Mouse (Mus musculus) cerebellum, adult 8-10 months (tissue): ENCODE data around the gene Lrrc42.

Experiments used
- DNase-seq: peaks from one replicate; pipeline ENCODE4 v3.0.0; 2022

The Lrrc42 gene

DNA sequence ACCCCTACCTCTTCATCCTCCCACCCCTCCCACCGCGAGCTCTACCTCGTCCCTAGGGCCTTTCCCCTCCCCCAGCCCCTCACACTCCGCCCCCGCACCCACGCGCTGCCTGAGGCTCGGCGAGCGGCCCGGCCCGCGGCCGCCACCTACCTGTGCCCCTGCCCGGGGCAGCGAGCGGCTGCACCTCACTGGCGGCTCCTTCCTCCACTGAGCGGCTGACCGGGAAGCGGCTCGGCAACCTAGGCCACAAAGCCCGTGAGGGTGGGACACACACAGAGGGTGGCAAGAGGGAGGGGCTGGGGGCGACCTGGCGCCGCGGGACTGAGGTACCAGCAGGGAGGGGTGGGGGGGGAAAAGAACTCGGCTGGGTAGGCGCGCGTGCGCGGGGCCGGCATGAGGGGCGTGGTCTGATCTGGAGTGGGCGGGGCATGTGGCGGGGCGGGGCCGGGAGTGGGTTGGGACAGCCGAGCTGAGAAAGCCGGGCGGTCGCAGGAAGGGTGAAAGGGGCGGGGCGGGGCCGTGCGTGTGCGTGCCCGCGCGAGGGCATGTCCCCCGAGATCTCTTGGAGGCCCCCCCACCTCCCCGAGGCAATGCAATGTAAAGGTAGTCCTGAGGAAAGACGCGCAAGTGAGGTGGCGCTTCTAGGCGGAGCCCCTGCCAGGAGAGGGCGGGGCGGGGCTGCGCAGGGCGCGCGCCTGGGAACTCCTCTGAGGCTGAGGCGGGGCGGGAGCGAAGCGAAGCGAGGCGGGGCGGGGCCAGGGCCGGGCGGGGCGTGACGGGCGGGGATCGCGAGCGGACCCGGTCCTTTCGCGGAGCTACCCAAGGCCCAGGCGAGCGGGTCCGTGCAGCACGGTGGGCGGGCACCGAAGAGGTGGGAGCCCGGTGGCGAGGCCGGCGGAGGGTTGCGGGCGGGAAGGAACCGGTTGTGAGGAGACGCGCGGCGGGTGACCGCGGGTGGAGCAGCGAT lies at the start of gene Lrrc42, which contains the start of gene Hspb11:
Gene Lrrc42 (minus strand): TSS at position 408 of the 967 bp plus-strand sequence.
Gene Hspb11 (plus strand): TSS at position 469 of the 967 bp plus-strand sequence.
- DNase-seq, result peak; percentile 90

DNA sequence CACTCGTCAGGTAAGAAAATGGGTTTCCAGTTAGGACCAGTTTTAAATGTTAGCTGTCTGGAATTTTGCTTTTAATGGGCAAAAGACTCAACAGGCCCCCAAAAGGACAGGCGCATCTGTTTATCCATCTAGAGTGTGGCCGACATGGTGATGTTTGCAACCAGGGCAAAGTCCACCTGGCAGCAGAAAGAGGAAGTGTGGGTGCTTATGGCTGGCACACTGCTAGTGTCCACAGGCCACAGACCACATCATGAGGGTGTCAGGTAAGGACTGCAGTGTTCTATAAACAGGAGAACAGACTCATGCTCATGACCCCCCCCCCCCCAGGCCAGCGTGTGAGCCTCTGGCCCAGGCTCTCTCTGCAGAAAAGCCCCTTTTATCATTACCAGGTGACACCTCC lies 49.5 kb upstream of the Lrrc42 start:
- DNase-seq, result no peak

DNA sequence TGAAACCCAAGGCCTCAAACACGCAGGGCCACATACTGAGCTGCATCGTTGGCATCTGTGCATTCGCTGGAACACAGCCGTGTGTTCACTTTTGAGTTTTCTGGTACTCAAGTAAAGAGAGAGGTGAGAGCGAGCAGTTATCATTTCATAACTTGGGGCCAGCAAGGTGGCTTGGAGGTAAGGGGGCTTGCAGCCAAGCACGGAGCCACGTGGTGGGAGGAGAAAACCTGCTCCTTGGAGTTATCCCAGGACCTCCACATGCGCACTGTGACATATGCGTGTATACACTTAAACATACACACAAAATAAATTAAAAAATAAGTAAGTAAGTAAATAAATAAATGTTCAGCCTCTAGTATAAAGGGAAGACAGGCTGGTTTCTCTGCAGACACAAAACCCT lies 48.9 kb upstream of the Lrrc42 start:
- DNase-seq, result no peak

DNA sequence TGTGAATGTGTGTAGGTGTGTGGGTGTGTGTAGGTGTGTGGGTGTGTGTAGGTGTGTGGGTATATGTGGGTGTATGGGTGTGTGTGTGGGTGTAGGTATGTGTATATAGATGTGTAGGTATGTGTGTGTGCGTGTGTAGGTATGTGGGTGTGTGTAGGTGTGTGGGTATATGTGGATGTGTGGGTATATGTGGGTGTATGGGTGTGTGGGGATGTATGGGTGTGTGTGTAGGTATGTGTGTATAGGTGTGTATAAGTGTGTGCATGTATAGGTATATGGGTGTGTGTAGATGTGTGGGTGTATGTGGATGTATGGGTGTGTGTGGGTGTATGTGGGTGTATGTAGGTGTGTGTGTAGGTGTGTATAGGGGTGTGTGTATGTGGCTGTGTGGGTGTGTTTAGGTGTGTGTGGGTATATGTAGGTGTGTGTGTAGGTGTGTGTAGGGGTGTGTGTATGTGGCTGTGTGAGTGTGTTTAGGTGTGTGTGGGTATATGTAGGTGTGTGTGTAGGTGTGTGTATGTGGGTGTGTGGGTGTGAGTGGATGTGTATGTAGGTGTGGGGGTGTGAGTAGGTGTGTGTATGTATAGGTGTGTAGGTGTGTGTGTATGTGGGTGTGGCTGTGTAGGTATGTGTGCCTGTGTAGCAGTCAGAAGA lies 47.7 kb upstream of the Lrrc42 start:
- DNase-seq, result no peak

DNA sequence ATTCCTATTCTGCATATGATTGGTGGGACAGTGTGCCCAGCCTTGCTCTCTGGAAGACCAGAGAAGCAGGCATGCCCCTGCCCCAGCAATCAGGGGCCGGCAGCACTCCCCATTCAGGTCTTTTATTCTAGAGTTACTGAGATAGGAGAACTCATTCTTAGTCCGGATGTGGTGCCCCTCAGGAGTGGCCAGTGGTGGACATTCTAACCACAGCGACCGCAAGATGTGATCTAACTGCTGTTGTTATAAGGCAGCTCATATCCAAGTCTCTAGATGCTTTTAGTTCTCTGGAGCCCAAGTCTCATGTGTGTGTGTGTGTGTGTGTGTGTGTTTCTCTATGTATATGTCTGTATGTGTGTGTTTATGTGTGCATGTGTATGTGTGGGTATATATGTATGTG lies 47.0 kb upstream of the Lrrc42 start:
- no peak for DNase-seq

DNA sequence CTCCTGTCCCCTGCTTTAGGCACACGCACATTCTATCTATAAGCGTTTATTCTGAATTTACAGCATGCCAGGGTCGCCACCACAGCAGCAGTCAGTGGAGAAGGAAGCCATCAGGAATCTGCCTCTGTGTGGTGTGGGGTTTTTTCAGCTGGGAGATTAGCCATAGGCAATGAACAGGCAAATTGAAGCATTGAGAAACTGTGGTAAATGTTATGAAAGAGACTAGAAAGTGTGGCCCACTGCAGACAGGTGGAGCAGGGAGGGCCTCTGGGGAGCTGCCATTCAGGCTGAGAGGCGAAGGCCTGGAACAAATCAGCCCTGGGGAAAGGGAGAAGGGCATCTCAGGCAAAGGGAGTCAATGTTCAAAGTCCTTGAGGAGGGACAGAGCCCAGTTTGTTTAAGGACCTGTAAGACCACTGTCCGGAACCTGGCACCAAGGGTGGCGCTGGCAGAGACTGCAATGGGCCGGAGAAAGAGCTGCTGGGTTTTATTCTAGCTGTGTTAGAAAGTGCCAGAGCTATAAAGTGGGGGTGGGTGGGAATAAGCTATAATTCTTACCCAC lies 46.5 kb upstream of the Lrrc42 start:
- no peak for DNase-seq

DNA sequence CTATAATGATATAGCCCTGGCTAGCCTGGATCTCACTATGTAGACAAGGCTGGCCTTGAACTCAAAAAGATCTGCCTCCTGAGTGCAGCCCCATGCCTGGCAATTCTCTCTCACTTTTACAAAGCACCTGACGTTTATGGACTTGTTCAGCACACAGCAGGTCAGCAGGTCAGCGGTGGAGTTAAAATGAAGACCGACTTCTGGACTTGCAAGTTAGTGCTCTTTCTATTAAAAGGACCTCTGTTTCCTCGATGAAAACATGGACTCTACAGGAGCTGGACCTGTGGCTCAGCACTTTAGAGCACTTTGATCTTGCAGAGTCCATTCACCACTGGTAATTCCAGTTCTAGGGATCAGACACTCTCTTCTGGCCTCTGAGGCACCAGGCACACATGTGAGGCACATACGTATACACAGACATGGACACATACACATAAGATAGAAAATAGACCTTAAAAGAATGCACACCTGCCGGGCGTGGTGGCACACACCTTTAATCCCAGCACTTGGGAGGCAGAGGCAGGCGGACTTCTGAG lies 44.8 kb upstream of the Lrrc42 start:
- DNase-seq, result no peak

DNA sequence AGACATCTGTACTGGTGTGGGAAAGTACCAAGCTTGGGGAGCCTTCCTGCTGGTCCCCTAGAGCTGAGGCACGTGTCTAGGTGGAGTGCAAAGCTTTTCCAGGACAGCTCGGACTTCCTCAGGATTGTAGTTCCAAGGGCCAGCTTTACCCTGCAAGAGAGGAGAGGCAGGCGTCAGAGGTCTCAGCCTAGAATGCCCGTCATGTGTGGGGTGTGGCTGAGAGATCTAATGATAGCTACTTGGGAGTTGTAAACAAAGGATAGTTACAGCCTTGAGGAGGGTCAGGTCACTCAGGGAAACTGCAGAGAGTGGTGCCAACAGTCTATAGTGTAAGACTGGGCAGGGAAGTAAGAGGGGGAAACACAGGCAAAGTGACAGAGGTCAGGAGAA lies 38.9 kb upstream of the Lrrc42 start:
- DNase-seq, result no peak

DNA sequence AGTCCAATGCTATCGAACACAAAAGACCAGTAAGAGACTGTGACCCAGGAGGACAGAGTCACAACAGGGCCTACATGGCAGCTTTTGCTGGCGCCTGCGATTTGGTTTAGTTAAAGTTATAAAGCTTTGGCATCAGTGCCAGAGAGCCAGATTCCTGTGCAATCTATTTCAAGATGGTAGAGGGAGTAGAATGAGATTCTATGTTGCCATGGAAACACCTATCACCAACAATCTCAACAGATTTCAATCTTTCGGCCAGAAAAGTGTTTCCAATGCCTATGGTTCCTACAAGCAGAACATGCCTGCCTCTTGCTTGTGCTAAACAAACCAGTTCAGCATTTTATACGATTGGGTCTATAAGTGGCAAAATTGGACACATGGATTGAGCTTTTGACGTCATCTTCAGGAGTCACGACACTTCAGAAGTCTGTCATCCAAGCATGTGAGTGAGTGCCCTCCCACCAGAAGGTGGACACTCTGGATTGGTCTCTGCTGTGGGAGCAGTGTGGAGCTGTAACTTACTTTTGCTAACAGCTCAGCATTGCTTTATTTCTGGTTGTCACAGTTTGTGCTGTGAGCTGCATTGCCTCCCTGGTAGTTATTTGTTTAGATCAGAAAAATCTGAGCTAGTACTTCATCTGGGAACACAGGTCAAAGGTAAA lies 38.4 kb upstream of the Lrrc42 start:
- DNase-seq, result no peak

DNA sequence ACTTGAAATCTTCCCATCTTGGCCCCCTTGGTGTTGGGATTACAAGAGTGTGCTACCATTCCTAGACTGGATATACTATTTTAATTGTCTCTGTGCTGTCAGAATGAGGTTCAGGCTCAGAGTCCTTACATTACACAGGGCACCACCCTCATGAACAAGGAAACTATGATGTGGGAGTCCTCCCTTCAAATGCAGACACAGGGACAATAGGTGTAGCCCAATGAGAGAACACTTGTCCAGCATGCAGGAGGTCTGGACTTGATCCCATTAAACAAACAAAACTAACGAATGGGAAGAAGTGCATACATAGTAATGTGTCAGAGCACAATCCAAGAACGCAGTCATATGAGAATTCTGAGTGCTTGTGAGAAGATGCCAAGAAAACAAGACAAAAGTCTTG lies 34.2 kb upstream of the Lrrc42 start:
- DNase-seq, result no peak

DNA sequence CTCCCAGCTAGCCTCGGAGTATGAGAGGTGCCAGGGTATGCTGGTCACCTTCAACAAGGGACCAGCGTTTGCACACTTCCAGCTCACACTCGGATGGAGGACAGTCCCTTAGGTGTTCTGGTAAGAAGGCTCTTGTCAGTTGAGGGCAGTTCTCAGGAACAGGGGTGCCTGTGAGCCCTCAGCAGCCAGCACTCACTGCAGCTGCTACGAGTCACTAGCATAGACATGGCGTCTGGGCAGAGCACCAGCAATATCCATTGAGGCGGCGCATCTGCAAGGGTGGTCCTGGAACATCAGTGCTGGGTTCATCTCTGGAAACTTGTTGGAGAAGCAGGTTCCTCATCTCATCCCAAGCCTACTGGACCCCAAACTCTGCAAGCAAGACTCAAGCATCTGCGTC lies 33.1 kb upstream of the Lrrc42 start:
- DNase-seq, result no peak

DNA sequence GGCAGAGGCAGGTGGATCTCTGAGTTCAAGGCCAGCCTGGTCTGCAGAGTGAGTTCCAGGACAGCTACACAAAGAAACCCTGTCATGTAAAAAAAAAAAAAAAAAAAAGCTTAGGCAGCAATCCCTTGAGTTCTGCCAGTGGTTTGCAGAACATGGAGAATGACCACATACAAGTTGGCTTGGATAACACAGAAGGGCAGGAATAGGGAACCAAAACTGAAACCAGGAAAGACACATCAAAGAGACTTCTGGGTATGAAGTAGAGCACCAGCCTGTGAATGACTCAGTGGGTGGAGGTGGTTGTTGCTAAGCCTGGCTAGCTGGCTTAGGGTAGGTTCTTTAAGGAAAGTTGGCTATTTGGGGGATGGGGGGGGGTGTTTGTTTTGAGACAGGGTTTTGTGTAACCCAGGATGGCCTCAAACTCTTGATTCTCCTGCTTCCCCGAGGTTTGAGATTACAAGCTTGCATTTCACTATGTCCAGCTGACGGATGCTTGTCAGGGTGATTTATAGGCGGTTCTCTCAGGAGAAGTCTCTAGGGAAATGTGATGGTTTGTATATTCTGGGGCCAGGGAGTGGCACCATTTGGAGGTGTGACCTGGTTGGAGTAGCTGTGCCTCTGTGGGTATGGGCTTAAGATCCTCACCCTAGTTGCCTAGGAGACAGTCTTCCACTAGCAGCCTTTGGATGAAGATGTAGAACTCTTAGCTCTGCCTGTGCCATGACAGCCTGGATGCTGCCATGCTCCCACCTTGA lies 32.3 kb upstream of the Lrrc42 start:
- no peak for DNase-seq

DNA sequence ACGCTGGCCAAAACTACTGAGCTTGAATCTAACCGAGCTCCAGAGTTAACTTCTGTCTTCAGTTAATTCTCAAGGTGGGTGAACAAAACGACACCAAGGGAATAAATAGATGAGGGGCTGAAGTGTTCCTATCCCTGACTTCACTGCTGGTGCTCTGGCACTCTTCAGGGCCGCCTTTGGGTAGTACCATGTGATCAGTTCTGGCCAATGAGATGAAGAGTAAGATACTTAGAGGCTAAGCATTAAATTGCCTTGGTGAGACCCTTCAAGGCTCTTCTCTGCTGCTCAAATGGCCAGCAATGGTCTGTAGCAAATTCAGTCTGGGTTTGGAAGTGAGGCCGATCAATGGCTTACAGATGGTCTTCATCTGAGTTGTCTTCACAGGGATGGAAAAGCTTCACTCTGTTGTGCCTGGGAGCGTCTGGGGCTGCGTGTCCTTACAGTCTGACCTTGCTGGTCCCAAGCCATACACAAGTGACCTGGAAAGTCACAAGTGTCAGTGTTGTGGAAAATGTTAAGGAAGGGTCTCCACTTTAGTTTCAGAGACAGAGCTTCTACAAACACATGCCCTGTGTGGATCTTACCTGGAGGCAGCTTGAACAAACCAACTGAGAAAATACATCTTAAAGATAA lies 27.6 kb upstream of the Lrrc42 start:
- no peak for DNase-seq

DNA sequence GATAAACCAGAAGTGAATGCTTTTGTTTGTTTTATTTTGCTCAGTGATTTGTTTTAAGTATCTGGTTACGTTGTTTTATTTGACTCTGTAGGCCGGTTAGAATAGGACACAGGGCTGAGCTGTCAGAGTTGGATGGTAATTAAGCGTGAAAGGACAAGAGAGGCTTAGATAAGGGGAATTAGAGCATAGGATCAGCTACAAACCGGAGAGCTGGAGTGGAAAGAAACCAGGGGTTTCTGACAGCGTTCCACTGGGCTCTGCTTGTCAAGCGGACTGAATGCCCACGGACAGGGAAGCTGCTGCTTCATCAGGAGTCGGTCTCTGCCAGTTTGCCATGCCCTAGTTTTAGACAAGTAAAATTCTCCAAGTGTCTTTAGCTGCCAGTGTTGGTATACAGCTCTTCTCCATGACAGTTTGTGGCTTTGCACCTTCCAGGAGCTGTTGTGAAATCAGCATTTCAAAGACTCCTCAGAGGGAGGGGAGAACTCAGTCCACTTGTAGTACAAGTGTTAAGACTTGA lies 24.9 kb upstream of the Lrrc42 start:
- no peak for DNase-seq

DNA sequence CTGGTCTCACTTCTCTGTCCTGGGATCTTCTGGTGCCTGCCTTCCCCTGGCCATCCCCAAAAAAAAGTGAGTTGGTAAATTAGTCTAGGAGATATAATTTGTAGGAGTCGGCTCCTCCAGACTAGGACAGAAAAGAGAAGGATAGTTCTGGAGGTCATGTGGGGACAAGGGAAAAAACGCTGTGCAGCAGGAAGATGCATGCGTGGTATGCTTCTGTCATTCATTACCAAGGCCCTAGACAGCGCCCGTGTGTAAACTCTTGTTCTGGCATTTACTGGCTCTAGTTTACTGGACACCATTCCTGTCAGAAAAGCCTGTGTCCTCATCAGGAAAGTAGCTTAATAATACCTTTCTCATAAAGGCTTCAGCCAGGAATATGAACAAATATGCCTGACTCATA lies 21.2 kb upstream of the Lrrc42 start:
- DNase-seq, result no peak

DNA sequence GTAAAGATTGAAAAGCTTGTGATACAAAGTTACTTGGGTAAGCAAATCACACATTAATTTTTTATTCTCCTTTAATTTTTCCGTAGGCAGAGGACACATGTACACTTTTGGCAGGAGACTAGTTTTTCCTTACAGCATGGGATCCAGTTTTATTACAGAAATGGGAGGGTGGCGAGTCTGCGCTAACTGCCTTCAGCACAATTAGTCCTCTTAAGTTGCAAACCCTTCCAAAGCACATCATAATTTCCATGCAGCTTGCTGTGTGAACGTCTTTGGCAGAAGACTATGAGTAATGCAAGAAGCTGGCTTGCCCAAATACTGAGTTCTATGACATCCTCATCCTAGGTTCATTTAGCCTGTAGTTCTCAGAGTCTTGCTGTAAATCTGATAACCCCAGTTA lies 20.4 kb upstream of the Lrrc42 start:
- DNase-seq, result no peak

DNA sequence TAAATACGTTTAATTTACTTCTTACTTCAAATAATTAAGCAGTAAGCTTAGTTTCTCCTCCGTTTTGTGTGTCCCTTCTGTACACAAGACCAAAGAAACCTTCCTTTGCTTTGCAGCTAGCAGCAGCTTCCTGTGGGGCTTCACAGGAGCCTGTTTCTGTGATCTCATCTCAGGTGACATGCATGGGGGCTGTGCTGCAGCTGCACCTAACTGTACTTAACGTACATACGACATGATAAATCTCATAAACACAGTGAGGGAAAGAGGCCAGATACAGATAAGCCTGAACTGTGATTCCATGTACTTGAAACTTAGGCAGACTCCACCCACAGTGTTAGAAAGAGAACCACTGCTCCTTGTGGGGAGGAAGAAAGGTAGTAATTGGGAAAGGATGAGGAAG lies 6.7 kb upstream of the Lrrc42 start:
- no peak for DNase-seq

DNA sequence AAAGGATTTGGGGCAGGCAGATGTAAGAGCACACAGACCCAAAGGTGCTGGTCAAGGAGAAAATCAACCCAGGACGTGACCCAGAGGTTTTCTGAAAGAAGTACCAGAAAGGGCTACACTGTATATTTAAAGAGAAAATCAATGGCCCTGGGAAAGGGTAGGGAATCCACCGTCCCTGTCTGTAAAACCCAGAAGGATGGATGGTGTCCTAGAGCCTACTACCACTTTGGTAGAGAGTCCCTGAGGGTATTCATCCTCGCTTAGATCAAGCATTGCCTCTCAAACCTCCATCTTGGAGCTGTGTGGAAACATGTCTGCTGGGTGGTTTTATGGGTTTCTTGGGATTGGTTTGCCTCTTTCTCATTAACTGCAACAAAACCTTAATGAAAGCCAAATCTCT lies 1.1 kb upstream of the Lrrc42 start:
- DNase-seq, result no peak

DNA sequence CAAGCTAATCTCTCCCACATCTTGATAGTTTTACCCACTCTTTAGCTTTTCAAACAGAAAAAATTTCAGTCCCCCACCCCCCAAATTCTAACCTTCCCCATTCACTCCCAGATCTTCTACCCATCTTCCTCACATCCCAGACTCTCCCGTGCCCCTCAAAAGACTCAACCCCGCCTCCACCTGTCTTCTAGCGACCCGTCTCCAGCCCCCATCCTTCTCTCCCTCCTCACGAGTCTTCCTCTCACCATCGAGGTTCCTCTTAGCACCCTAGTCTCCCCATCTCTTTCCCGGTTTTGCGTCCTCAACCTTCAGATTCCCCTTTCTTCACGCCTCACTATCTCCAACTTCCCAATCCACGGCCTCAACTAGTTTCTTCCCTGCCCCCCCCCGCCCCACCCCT lies 810 bp downstream of the Lrrc42 start:
- DNase-seq, result peak; percentile 19

DNA sequence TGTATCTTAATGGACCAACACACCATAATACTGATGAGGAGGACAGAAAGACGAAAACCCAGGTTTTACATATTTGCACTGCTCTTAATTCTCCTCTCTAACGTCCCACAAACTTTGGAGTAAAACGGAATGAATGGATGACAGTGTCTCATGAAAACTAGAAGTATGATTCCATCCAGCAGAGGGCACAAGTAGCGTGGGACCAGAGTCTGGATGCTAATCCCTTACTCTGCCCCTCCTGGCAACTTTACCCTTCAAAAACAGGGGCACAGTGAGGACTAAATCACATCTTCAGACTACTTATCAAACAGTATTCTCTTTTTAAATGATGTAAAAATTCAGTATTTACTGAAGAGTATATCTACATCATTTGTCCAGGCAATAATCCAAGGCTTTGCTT lies 2.8 kb downstream of the Lrrc42 start:
- DNase-seq, result peak; percentile 40

DNA sequence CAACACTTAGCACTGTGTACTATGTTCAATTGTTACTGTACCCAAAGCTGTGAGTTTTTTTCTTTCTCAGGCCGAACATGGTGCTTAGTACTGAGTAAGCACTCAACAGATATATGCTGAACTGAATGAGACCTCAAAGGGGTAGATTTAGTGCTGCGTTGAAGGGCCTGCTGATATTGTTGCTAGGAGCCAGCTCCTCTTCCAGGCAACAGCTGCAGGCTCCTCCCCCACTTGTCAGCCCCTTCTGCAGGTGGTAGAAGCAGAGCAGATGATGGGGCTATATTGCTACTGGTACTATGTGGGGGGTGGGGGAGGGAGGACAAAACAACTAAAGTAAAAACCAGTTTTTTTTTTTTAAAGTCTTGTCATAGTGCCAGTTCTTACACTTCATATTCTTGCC lies 3.9 kb downstream of the Lrrc42 start:
- no peak for DNase-seq

DNA sequence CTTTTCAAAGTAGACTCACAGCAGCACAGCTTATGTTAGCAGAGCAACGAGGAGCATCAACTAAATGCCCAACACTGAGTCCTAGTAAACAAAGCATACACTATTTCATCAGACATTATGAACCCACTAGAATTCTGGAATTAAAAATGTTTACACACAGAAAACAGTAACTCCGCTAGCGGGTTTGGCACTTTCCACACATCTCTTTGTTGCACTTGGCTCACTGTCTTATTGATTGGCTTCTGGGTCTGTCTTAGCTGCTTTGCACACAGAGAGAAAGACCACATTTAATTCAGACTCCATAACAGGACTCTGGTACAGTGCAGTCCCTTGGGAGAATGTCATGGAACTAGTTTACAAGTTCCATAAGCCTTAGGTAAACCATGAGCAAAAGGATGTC lies 5.3 kb downstream of the Lrrc42 start:
- DNase-seq, result no peak
